Mouse (Mus musculus): ENCODE results near the gene Unc5c. TPM values are rescaled to one million over a fixed set of nuclear protein-coding genes. Genes with fewer than 3 reads are reported as not detected.

Unc5c gene
- total and polyA plus RNA-seq, 3 experiments: not detected

GRCm38 (mm10) chr3:141464691-141465103, 319 bp upstream of the Unc5c start:
- H3K79me2 ChIP-seq (replicated peaks; ENCODE audit: control insufficient read depth, extremely low read depth, insufficient read depth, poor library complexity, severe bottlenecking): no peaks in the 10 kb centered on the region
- no peaks in the 10 kb centered on the region for H3K36me3 ChIP-seq (replicated peaks in 1 of 2; ENCODE audit: control insufficient read depth in 1 of 2, insufficient read depth in 1 of 2, low read length in 1 of 2)
- H3K4me2 ChIP-seq (ENCODE audit: insufficient read depth, low read depth, poor library complexity, severe bottlenecking): no peak overlapping the region
- no peak overlapping the region for H3K27ac ChIP-seq (ENCODE audit: insufficient read depth, low read depth)
- H3K4me1 ChIP-seq (ENCODE audit: control insufficient read depth in 1 of 2, insufficient read depth in 2 of 2): no peaks in the 10 kb centered on the region
- no peaks in the 10 kb centered on the region for H3K27me3 ChIP-seq (replicated peaks)
- no peak for TF ChIP-seq CHD2 (IDR thresholded peaks at IDR 0.05; ENCODE audit: low read length)
- TF ChIP-seq CTCF (conservative IDR thresholded peaks at IDR 0.05 in 1 of 2, IDR thresholded peaks at IDR 0.05 in 1 of 2; ENCODE audit: low read depth in 2 of 2, low read length in 2 of 2): no peak
- no peak for TF ChIP-seq ELF1 (IDR thresholded peaks at IDR 0.05; ENCODE audit: low read depth, low read length)
- TF ChIP-seq ZMIZ1 (IDR thresholded peaks at IDR 0.05; ENCODE audit: low read depth, low read length): no peak
- no peak for TF ChIP-seq RAD21 (IDR thresholded peaks at IDR 0.05; ENCODE audit: low read depth, low read length)
- peaks cover 19% of the 10 kb centered on the region for H3K9me3 ChIP-seq (replicated peaks; ENCODE audit: low read length)
- dilution Hi-C loops (cut with MboI; ENCODE audit: extremely low pct_ligation_motif_present, extremely low pct_unique_long_range_greater_than_20kb, low sequenced_read_pairs): no loop called here
- no peak overlapping the region for H3K4me3 ChIP-seq (replicated peaks in 1 of 3; ENCODE audit: low read depth in 2 of 3, low read length in 2 of 3, poor library complexity in 1 of 3)
- no peak overlapping the region for H3K9ac ChIP-seq (ENCODE audit: insufficient read depth, low read depth)
- DNase-seq (ENCODE audit: extremely low read depth): no peak
- in situ Hi-C loops (cut with MboI; ENCODE audit: low pct_ligation_motif_present, low pct_unique_long_range_greater_than_20kb, low sequenced_read_pairs): loop anchor here (25.0 kb wide), 1 partner anchor 373 kb away; no protein-coding TSS in a partner anchor

- no peaks in the 10 kb centered on the region for H3K79me2 ChIP-seq (replicated peaks; ENCODE audit: control insufficient read depth, extremely low read depth, insufficient read depth, poor library complexity, severe bottlenecking)
- dilution Hi-C loops (cut with MboI; ENCODE audit: extremely low pct_ligation_motif_present, extremely low pct_unique_long_range_greater_than_20kb, low sequenced_read_pairs): no loop called here
- in situ Hi-C loops (cut with MboI; ENCODE audit: low pct_ligation_motif_present, low pct_unique_long_range_greater_than_20kb, low sequenced_read_pairs): loop anchor here (25.0 kb wide), 1 partner anchor 371 kb away; no protein-coding TSS in a partner anchor
- H3K27ac ChIP-seq (ENCODE audit: insufficient read depth, low read depth): no peak overlapping the region
- no peak for DNase-seq (ENCODE audit: extremely low read depth)
- H3K9me3 ChIP-seq (replicated peaks; ENCODE audit: low read length): peaks cover 19% of the 10 kb centered on the region
- no peak for TF ChIP-seq ZKSCAN1 (IDR thresholded peaks at IDR 0.05; ENCODE audit: borderline replicate concordance, low read depth, low read length)
- no peak overlapping the region for H3K4me3 ChIP-seq (replicated peaks in 1 of 3; ENCODE audit: low read depth in 2 of 3, low read length in 2 of 3, poor library complexity in 1 of 3)
- H3K4me1 ChIP-seq (ENCODE audit: control insufficient read depth in 1 of 2, insufficient read depth in 2 of 2): no peaks in the 10 kb centered on the region
- H3K4me2 ChIP-seq (ENCODE audit: insufficient read depth, low read depth, poor library complexity, severe bottlenecking): no peak overlapping the region
- H3K9ac ChIP-seq (ENCODE audit: insufficient read depth, low read depth): no peak overlapping the region
- no peaks in the 10 kb centered on the region for H3K27me3 ChIP-seq (replicated peaks)
- no peaks in the 10 kb centered on the region for H3K36me3 ChIP-seq (replicated peaks in 1 of 2; ENCODE audit: control insufficient read depth in 1 of 2, insufficient read depth in 1 of 2, low read length in 1 of 2)
Measured at GRCm38 (mm10) chr3:141466061-141466460, 1.0 kb downstream of the Unc5c start.

GRCm38 (mm10) chr3:141466727-141467335, 1.8 kb downstream of the Unc5c start:
- Histone ChIP-seq H3K4me2 (ENCODE audit: insufficient read depth, low read depth, poor library complexity, severe bottlenecking) (no peak overlapping the region), H3K79me2 (replicated peaks; ENCODE audit: control insufficient read depth, extremely low read depth, insufficient read depth, poor library complexity, severe bottlenecking) (no peaks in the 10 kb centered on the region), H3K27ac (ENCODE audit: insufficient read depth, low read depth) (no peak overlapping the region), H3K9me3 (replicated peaks; ENCODE audit: low read length) (peaks cover 19% of the 10 kb centered on the region), H3K27me3 (replicated peaks) (no peaks in the 10 kb centered on the region), H3K4me3 (replicated peaks in 1 of 3; ENCODE audit: low read depth in 2 of 3, low read length in 2 of 3, poor library complexity in 1 of 3) (no peak overlapping the region), H3K9ac (ENCODE audit: insufficient read depth, low read depth) (no peak overlapping the region), H3K4me1 (ENCODE audit: control insufficient read depth in 1 of 2, insufficient read depth in 2 of 2) (no peaks in the 10 kb centered on the region), H3K36me3 (replicated peaks in 1 of 2; ENCODE audit: control insufficient read depth in 1 of 2, insufficient read depth in 1 of 2, low read length in 1 of 2) (no peaks in the 10 kb centered on the region)
- dilution Hi-C loops (cut with MboI; ENCODE audit: extremely low pct_ligation_motif_present, extremely low pct_unique_long_range_greater_than_20kb, low sequenced_read_pairs) (no loop called here), in situ Hi-C loops (cut with MboI; ENCODE audit: low pct_ligation_motif_present, low pct_unique_long_range_greater_than_20kb, low sequenced_read_pairs) (loop anchor here (25.0 kb wide), 1 partner anchor 370 kb away; no protein-coding TSS in a partner anchor)
- no peak for TF ChIP-seq TCF12 (IDR thresholded peaks at IDR 0.05; ENCODE audit: low read depth, low read length)
- TF ChIP-seq TBP (conservative IDR thresholded peaks at IDR 0.05; ENCODE audit: low read depth, low read length): no peak
- TF ChIP-seq MXI1 (IDR thresholded peaks at IDR 0.05; ENCODE audit: low read depth, low read length): no peak
- no peak for TF ChIP-seq MAX (IDR thresholded peaks at IDR 0.05; ENCODE audit: low read length)
- no peak for TF ChIP-seq SMC3 (IDR thresholded peaks at IDR 0.05; ENCODE audit: low read depth, low read length)
- no peak for DNase-seq (ENCODE audit: extremely low read depth)

Measured in CH12.LX (cell line).